Mouse (Mus musculus): Measurements from ENCODE around the gene Pate4.

Pate4 gene

DNA sequence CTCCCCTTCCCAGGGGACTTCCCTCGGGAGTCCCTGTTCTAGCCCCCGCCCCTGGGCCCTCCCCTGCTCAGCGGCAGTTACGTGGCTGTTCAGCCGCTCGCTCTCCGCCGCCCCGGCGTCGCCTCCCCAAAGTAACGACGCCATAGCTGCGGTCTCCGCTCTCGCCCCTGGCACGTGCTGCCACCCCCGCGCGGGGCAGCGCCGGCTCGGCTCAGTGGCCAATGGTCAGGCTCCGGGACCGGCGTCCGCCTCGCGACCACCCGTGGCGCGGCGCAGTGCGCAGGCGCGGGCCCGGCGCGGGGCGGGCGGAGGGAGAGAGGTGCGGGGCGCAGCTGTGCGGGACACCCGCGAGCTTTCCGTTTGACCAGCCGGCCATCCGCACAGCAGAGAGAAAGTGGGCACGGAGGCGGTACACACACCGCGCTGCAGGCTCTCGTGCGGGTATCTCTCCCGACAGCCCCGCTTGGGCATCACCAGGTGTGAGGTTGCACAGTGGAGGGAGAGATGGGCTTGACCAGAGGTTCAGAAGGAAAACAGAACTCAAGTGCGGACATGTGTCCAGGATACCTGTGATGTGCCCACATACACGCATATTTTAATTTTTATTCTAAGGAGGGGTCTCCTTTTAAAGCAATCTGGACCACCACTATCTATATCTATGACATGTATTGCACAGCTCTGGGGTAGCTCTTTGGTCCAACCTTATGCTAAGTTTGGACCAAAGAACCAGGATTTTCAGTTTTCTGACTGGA lies 53.3 kb downstream of the Pate4 start, which contains the start of the genes Ddx25 and Pus3:
Gene Ddx25, minus strand, starts transcription at position 272 of the 752 bp plus-strand sequence.
Gene Pus3, plus strand, starts transcription at position 339 of the 752 bp plus-strand sequence.
- in situ Hi-C loops (cut with MboI; ENCODE audit: low pct_unique_long_range_greater_than_20kb in 1 of 2, low sequenced_read_pairs in 2 of 2, unreplicated experiment in 1 of 2) = loop anchor here in 1 of 2 experiments (25.0 kb wide), 1 partner anchor 1154 kb away; no protein-coding TSS in a partner anchor
